Mouse (Mus musculus): ENCODE measurements around the gene Gm4737.

GRCm38 (mm10) chr16:46183096-46183495 is 28.2 kb upstream of the Gm4737 start:
- no peak for TF ChIP-seq ZNF384 (IDR thresholded peaks at IDR 0.05; ENCODE audit: low read depth, low read length)
- no peak for TF ChIP-seq ZC3H11A (IDR thresholded peaks at IDR 0.05; ENCODE audit: borderline replicate concordance, low read depth, low read length)
- no peak for TF ChIP-seq MAFK (IDR thresholded peaks at IDR 0.05; ENCODE audit: insufficient read depth, low read depth, low read length)
- no peak for TF ChIP-seq HCFC1 (IDR thresholded peaks at IDR 0.05; ENCODE audit: borderline replicate concordance, insufficient read depth, low read length)
